Mouse (Mus musculus) frontal cortex, postnatal 14 days (tissue): ENCODE measurements around the gene Gsta4.
"Not testable (repeated sequence)": the region's sequence is repeated elsewhere in the genome, so short reads cannot be mapped to it uniquely, and the experiment has no call there.

Source experiments
- DNase-seq, 2 experiments: peaks; one replicate each; pipeline ENCODE4 v3.0.0; 2022; ENCODE audit warnings: low spot score in 2 of 2

Gene Gsta4

GRCm38 (mm10) chr9:78230461-78230860 lies 47.9 kb downstream of the Gsta4 start, which contains the start of gene Gsta1:
Gene Gsta1, plus strand, starts transcription at chr9:78230656.
- not testable (repeated sequence) for DNase-seq

- DNase-seq: not testable (repeated sequence)
These were observed 50.6 kb downstream of the Gsta4 start for GRCm38 (mm10) chr9:78233121-78233695.

- DNase-seq: not testable (repeated sequence)
These were observed 73.3 kb downstream of the Gsta4 start for GRCm38 (mm10) chr9:78255683-78256470.

- DNase-seq: not testable (repeated sequence)
These were observed 74.3 kb downstream of the Gsta4 start, which contains the start of gene Gm3776 for GRCm38 (mm10) chr9:78256914-78257313. Gene Gm3776, plus strand, starts transcription at chr9:78257129.
